Mouse (Mus musculus): Measurements from ENCODE around the gene Usp43. TPM values are rescaled to one million over a fixed set of nuclear protein-coding genes. Genes with fewer than 3 reads are reported as not detected.

Usp43 gene
- polyA plus RNA-seq, 1 experiment: 0.36 TPM

DNA sequence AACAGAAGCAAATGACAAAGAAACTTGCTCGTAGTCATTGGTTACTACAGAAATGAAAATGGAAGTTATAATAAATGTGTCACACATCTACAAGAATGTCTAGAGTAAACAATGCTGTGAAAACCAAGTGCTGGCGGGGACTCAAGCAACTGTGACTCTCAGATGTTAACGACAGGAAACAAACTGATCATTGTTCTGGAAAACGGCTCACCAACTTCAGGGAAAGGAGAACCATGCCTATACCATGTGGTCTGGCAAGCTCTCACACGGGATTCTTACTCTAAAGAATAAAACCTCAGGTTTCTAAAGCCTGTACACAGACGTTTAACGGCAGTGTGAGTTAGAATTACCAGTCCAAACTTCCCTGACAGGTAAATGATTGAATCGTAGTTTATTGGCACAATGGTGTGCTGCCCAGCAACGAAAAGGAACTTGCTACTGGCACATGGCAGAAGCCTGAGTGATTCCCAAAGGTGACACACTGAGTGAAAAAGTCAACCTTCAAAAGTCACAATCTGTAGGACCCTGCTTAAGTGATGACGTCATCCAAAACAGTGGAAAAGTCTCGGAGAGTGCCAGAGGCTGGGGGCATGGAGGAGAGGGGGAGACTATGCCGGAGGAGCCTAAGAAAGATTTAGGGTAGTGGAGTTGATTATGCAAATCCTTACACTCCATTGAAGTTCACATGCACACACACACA is 93.4 kb downstream of the Usp43 start:
- no peak overlapping the region for H3K27ac ChIP-seq (ENCODE audit: control insufficient read depth, insufficient read depth, low read length)

DNA sequence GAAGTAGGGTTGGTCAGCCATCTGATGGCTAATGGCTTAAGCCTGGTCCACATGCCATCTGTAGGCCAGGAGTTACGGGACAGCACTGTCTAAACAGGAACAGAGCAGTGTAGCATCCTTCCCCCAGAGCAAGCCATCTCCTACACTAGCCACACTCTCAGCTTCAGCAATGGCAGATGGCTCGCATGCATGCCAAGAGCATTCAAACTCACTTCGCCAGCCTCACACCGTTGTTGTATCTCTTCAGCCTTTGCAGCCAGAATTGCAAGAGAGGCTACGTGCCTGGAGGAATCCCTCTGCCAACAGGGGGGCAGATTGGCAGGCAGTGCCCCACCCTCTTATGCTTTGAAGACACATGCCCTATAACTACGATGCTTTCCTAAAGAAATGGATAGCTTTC is 100.4 kb downstream of the Usp43 start:
- no peak overlapping the region for H3K4me3 ChIP-seq (ENCODE audit: control insufficient read depth, insufficient read depth, low read length)
- DNase-seq: no peak
- no peaks in the 10 kb centered on the region for H3K36me3 ChIP-seq (ENCODE audit: control insufficient read depth, insufficient read depth, low read length)
- H3K27me3 ChIP-seq (ENCODE audit: control insufficient read depth, insufficient read depth, low read length): no peaks in the 10 kb centered on the region
- no peak overlapping the region for H3K27ac ChIP-seq (ENCODE audit: control insufficient read depth, insufficient read depth, low read length)
- no peaks in the 10 kb centered on the region for H3K4me1 ChIP-seq (replicated peaks; ENCODE audit: control insufficient read depth, insufficient read depth, low read length)
- no peak for TF ChIP-seq CTCF (IDR thresholded peaks at IDR 0.05; ENCODE audit: borderline replicate concordance, control insufficient read depth, extremely low read depth, insufficient read depth, low read length, poor library complexity)
- TF ChIP-seq POLR2A (IDR thresholded peaks at IDR 0.05; ENCODE audit: control insufficient read depth, extremely low read depth, insufficient read depth, low read length, poor library complexity): no peak
- WGBS: 97% methylated on average over 6 of the region's 6 CpGs

More for the DNA sequence above, 93.4 kb downstream of the Usp43 start:
- TF ChIP-seq POLR2A (IDR thresholded peaks at IDR 0.05; ENCODE audit: control insufficient read depth, extremely low read depth, insufficient read depth, low read length, poor library complexity) (no peak), CTCF (IDR thresholded peaks at IDR 0.05; ENCODE audit: borderline replicate concordance, control insufficient read depth, extremely low read depth, insufficient read depth, low read length, poor library complexity) (no peak)
- Histone ChIP-seq H3K4me1 (replicated peaks; ENCODE audit: control insufficient read depth, insufficient read depth, low read length) (no peaks in the 10 kb centered on the region), H3K36me3 (ENCODE audit: control insufficient read depth, insufficient read depth, low read length) (no peaks in the 10 kb centered on the region), H3K4me3 (ENCODE audit: control insufficient read depth, insufficient read depth, low read length) (no peak overlapping the region), H3K27me3 (ENCODE audit: control insufficient read depth, insufficient read depth, low read length) (no peaks in the 10 kb centered on the region)
- DNase-seq: no peak
- WGBS: 45% methylated on average over 12 of the region's 12 CpGs

DNA sequence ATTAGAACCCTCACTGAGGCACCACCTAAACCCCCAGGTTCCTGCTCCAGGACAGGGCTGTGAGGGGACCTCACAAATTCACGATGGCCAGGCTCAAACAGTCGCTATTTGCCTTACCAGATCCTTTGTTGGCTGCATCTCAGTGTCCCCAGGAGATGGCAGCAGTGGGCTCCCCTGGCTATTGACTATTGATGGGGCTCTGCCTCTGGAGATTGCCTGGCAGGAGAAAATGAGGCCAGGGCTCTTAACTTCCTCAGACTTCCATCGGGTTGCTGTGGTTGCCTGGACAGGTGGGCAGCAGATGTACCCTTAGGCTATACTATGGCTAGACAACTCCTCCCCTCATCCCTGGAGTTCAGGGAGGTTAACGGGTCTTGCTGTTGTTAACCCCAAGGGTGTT is 101.7 kb downstream of the Usp43 start:
- WGBS: 26% methylated on average over 4 of the region's 4 CpGs
- Histone ChIP-seq H3K4me3 (ENCODE audit: control insufficient read depth, insufficient read depth, low read length) (no peak overlapping the region), H3K27me3 (ENCODE audit: control insufficient read depth, insufficient read depth, low read length) (no peaks in the 10 kb centered on the region), H3K4me1 (replicated peaks; ENCODE audit: control insufficient read depth, insufficient read depth, low read length) (no peaks in the 10 kb centered on the region), H3K27ac (ENCODE audit: control insufficient read depth, insufficient read depth, low read length) (no peak overlapping the region), H3K36me3 (ENCODE audit: control insufficient read depth, insufficient read depth, low read length) (no peaks in the 10 kb centered on the region)
- TF ChIP-seq CTCF (IDR thresholded peaks at IDR 0.05; ENCODE audit: borderline replicate concordance, control insufficient read depth, extremely low read depth, insufficient read depth, low read length, poor library complexity) (no peak), POLR2A (IDR thresholded peaks at IDR 0.05; ENCODE audit: control insufficient read depth, extremely low read depth, insufficient read depth, low read length, poor library complexity) (no peak)
- DNase-seq: peak; percentile 6

DNA sequence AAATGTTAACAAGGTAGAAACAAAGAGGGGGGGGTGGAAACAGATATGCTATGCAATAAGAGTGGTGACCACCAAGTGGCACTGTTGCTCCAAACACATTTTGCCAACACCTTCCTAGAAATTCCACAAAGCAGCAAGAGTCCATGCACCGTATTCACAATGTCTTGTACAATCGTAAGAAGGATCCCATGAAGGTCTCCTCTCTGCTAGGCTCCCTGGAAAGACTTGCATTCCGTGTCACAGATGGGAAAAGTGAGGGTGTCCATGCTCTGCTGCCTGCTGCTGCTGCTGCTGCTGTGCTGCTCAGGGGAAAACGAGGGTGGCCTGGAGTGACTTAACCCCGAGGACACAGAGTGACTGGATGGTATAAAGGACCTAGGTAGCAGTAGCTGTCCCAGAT is 102.3 kb downstream of the Usp43 start:
- DNase-seq: no peak
- TF ChIP-seq POLR2A (IDR thresholded peaks at IDR 0.05; ENCODE audit: control insufficient read depth, extremely low read depth, insufficient read depth, low read length, poor library complexity) (no peak), CTCF (IDR thresholded peaks at IDR 0.05; ENCODE audit: borderline replicate concordance, control insufficient read depth, extremely low read depth, insufficient read depth, low read length, poor library complexity) (no peak)
- Histone ChIP-seq H3K27me3 (ENCODE audit: control insufficient read depth, insufficient read depth, low read length) (no peaks in the 10 kb centered on the region), H3K36me3 (ENCODE audit: control insufficient read depth, insufficient read depth, low read length) (no peaks in the 10 kb centered on the region), H3K4me1 (replicated peaks; ENCODE audit: control insufficient read depth, insufficient read depth, low read length) (no peaks in the 10 kb centered on the region), H3K4me3 (ENCODE audit: control insufficient read depth, insufficient read depth, low read length) (no peak overlapping the region), H3K27ac (ENCODE audit: control insufficient read depth, insufficient read depth, low read length) (no peak overlapping the region)
- 16% methylated on average over 5 of the region's 5 CpGs for WGBS

DNA sequence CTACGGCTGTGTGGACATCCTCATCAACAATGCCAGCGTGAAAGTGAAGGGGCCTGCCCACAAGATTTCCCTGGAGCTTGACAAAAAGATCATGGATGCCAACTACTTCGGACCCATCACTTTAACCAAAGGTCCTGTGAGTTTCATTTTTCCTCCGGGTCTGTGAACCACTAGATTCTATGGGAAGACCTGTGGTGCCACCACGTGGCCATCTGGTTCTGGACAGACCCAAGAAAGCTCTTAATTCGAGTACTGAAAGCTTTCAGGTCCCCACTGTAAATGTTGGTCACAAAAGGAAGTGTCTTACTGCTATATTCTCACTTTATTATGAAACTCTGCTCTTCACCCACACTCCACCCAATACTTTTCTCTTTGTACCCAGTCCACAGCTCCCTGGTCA is 110.4 kb downstream of the Usp43 start:
- 64% methylated on average over 6 of the region's 6 CpGs for WGBS
- no peak for DNase-seq
- Histone ChIP-seq H3K4me1 (replicated peaks; ENCODE audit: control insufficient read depth, insufficient read depth, low read length) (no peaks in the 10 kb centered on the region), H3K36me3 (ENCODE audit: control insufficient read depth, insufficient read depth, low read length) (no peaks in the 10 kb centered on the region), H3K27ac (ENCODE audit: control insufficient read depth, insufficient read depth, low read length) (no peak overlapping the region), H3K4me3 (ENCODE audit: control insufficient read depth, insufficient read depth, low read length) (no peak overlapping the region), H3K27me3 (ENCODE audit: control insufficient read depth, insufficient read depth, low read length) (no peaks in the 10 kb centered on the region)
- TF ChIP-seq CTCF (IDR thresholded peaks at IDR 0.05; ENCODE audit: borderline replicate concordance, control insufficient read depth, extremely low read depth, insufficient read depth, low read length, poor library complexity): no peak
- TF ChIP-seq POLR2A (IDR thresholded peaks at IDR 0.05; ENCODE audit: control insufficient read depth, extremely low read depth, insufficient read depth, low read length, poor library complexity): no peak

DNA sequence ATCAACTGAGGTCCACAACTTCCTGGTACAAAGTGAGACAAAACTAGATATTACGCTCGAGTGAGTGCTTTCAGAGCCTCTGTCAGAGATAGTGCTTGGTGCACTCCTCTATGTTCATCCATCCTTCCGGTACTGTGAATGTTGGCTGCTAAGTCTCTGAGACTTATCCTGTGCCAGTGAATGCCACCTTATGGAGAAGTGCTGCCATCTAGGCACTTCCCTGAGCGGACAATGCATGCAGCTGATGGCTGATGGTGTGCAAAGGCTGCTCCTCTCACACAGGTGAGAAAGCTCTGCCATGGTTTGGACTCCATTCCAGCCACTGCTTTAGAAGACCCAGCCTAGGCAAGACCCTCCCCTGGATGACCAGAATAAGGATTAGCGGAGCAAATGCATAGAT is 113.9 kb downstream of the Usp43 start:
- Histone ChIP-seq H3K27me3 (ENCODE audit: control insufficient read depth, insufficient read depth, low read length) (no peaks in the 10 kb centered on the region), H3K4me1 (replicated peaks; ENCODE audit: control insufficient read depth, insufficient read depth, low read length) (no peaks in the 10 kb centered on the region), H3K4me3 (ENCODE audit: control insufficient read depth, insufficient read depth, low read length) (no peak overlapping the region), H3K27ac (ENCODE audit: control insufficient read depth, insufficient read depth, low read length) (no peak overlapping the region), H3K36me3 (ENCODE audit: control insufficient read depth, insufficient read depth, low read length) (no peaks in the 10 kb centered on the region)
- no peak for DNase-seq
- WGBS: 87% methylated on average over 5 of the region's 5 CpGs
- no peak for TF ChIP-seq CTCF (IDR thresholded peaks at IDR 0.05; ENCODE audit: borderline replicate concordance, control insufficient read depth, extremely low read depth, insufficient read depth, low read length, poor library complexity)
- no peak for TF ChIP-seq POLR2A (IDR thresholded peaks at IDR 0.05; ENCODE audit: control insufficient read depth, extremely low read depth, insufficient read depth, low read length, poor library complexity)
